Mouse (Mus musculus) B cell, adult 67 days (primary cell): Measurements from ENCODE around the gene Xlr3c. TPM values are rescaled to one million over a fixed set of nuclear protein-coding genes. Genes with fewer than 3 reads are reported as not detected.

Experiments used
- total RNA-seq, 2 experiments: library from RNA; stranded (reverse); gene quantifications; 4 replicates each; pipeline ENCODE4 v1.2.4; 2023

The Xlr3c gene
- total RNA-seq, result not detected

GRCm38 (mm10) chrX:73265270-73265669, at the start of gene Xlr3c:
TSS of gene Xlr3c (minus strand) at chrX:73265390.

GRCm38 (mm10) chrX:73292876-73293275, 27.7 kb upstream of the Xlr3c start, which contains the start of the genes Xlr5a and Xlr5c:
TSS of gene Xlr5a (minus strand) at chrX:73292976.
TSS of gene Xlr5c (minus strand) at chrX:73292976.

GRCm38 (mm10) chrX:73242821-73243325, 22.3 kb downstream of the Xlr3c start, which contains the start of gene Xlr4c:
TSS of gene Xlr4c (minus strand) at chrX:73243130.

GRCm38 (mm10) chrX:73227914-73228605, 37.1 kb downstream of the Xlr3c start, which contains the start of gene F8a:
TSS of gene F8a (plus strand) at chrX:73228291.

GRCm38 (mm10) chrX:73213819-73214564, 51.2 kb downstream of the Xlr3c start, which contains the start of gene Xlr4b:
TSS of gene Xlr4b (plus strand) at chrX:73214333.

Other genes starting within 250 kb of the Xlr3c start
- 1 to 10 TPM in 1 of 2 experiments, under 1 TPM in 1; 0.75 to 2.1 TPM for gene Pnma5, start 228.3 kb downstream of the Xlr3c start, total RNA-seq
- gene Pnma3, start 200.6 kb downstream of the Xlr3c start, total RNA-seq, result not detected
- 10 to 100 TPM in 1 of 2 experiments, 1 to 10 TPM in 1; 3.6 to 16.1 TPM for gene Xlr4a, start 182.9 kb downstream of the Xlr3c start, total RNA-seq
- 1 to 10 TPM in 1 of 2 experiments, not detected in 1; 2.1 TPM for gene Xlr3a, start 168.3 kb downstream of the Xlr3c start, total RNA-seq
- under 1 TPM; 0.17 to 0.21 TPM for gene Gm14685, start 148.3 kb downstream of the Xlr3c start, total RNA-seq
- not detected for gene Xlr5b, start 116.6 kb downstream of the Xlr3c start, total RNA-seq
- not detected for gene DXBay18, start 115.9 kb downstream of the Xlr3c start, total RNA-seq
- gene Spin2d, start 88.4 kb downstream of the Xlr3c start, total RNA-seq, result not detected
- gene Xlr3b, start 73.2 kb downstream of the Xlr3c start, total RNA-seq, result 10 to 100 TPM in 1 of 2 experiments, 1 to 10 TPM in 1; 5.9 to 24.8 TPM
- 10 to 100 TPM; 21.7 to 36.8 TPM for gene Xlr4b, start 51.1 kb downstream of the Xlr3c start, total RNA-seq
- 10 to 100 TPM; 11.0 to 12.9 TPM for gene F8a, start 37.1 kb downstream of the Xlr3c start, total RNA-seq
- gene Xlr4c, start 22.3 kb downstream of the Xlr3c start, total RNA-seq, result 10 to 100 TPM in 1 of 2 experiments, 1 to 10 TPM in 1; 3.9 to 15.2 TPM
- not detected for gene Xlr5a, start 27.6 kb upstream of the Xlr3c start, total RNA-seq
- not detected for gene Xlr5c, start 27.6 kb upstream of the Xlr3c start, total RNA-seq
- gene Gm45015, start 71.5 kb upstream of the Xlr3c start, total RNA-seq, result not detected
- 10 to 100 TPM; 33.6 to 35.4 TPM for gene Zfp275, start 77.2 kb upstream of the Xlr3c start, total RNA-seq
- gene Gm18336, start 133.3 kb upstream of the Xlr3c start, total RNA-seq, result not detected
- not detected for gene Zfp92, start 145.7 kb upstream of the Xlr3c start, total RNA-seq
- not detected for gene Trex2, start 170.0 kb upstream of the Xlr3c start, total RNA-seq
- 10 to 100 TPM; 20.0 to 20.1 TPM for gene Haus7, start 193.7 kb upstream of the Xlr3c start, total RNA-seq
- not detected for gene Bgn, start 218.2 kb upstream of the Xlr3c start, total RNA-seq
- not detected for gene Atp2b3, start 237.7 kb upstream of the Xlr3c start, total RNA-seq